Mouse (Mus musculus) lung, embryonic 16.5 days (tissue): ENCODE measurements around the gene Heyl. TPM values are rescaled to one million over a fixed set of nuclear protein-coding genes. Genes with fewer than 3 reads are reported as not detected.
"Not testable (repeated sequence)": the region's sequence is repeated elsewhere in the genome, so short reads cannot be mapped to it uniquely, and the experiment has no call there.

Source experiments
- ATAC-seq: fragments of 200-750 bp; cut with Nextera tagmentation; 2 replicates; pipeline ENCODE4 v1.8.0; 2017; ENCODE audit warnings: low read depth, mild to moderate bottlenecking, moderate library complexity
- H3K27ac ChIP-seq: fragments of 300-500 bp; sonication (generic); 2 replicates; pipeline ENCODE4 v1.5.1; 2014; ENCODE audit warnings: mild to moderate bottlenecking, control low read depth, low read length
- H3K27me3 ChIP-seq: fragments of 300-500 bp; sonication (generic); 2 replicates; pipeline ENCODE4 v1.6.1; 2014; ENCODE audit warnings: low read depth, low read length, mixed read lengths; ENCODE audit not compliant: control insufficient read depth, insufficient read depth
- H3K36me3 ChIP-seq: fragments of 300-500 bp; sonication (generic); 2 replicates; pipeline ENCODE4 v1.6.1; 2014; ENCODE audit warnings: low read length; ENCODE audit not compliant: control insufficient read depth, insufficient read depth
- H3K4me1 ChIP-seq: fragments of 300-500 bp; sonication (generic); replicated peaks from 2 replicates; pipeline ENCODE4 v1.6.1; 2014; ENCODE audit warnings: low read length, mixed read lengths; ENCODE audit not compliant: control insufficient read depth, insufficient read depth
- H3K4me2 ChIP-seq: fragments of 300-500 bp; sonication (generic); 2 replicates; pipeline ENCODE4 v1.6.1; 2014; ENCODE audit warnings: low read depth, low read length, control low read depth
- H3K4me3 ChIP-seq: fragments of 300-500 bp; sonication (generic); 2 replicates; pipeline ENCODE4 v1.5.1; 2014; ENCODE audit warnings: mild to moderate bottlenecking, low read length, control low read depth
- H3K9ac ChIP-seq: fragments of 300-500 bp; sonication (generic); 2 replicates; pipeline ENCODE4 v1.6.1; 2014; ENCODE audit warnings: low read length, control low read depth
- H3K9me3 ChIP-seq: fragments of 300-500 bp; sonication (generic); 2 replicates; pipeline ENCODE4 v1.6.1; 2016; ENCODE audit warnings: low read length; ENCODE audit not compliant: control insufficient read depth
- WGBS: fragments of 180-500 bp; shearing (Covaris S2); extraction: QIAGEN DNeasy Blood & Tissue Kit; methylation state at CpG from one replicate; pipeline ENCODE4 v1.1.7; 2014; 5-methylcytosine and 5-hydroxymethylcytosine counted together
- polyA plus RNA-seq: library from polyadenylated mRNA; unstranded; fragments of >200 nt; fragmentation: Nextera tagmentation; extraction: Ambion mirVana; gene quantifications from 2 replicates; pipeline ENCODE4 v1.2.1, GENCODE M21; 2015

The Heyl gene
- polyA plus RNA-seq, 1 experiment from 2014 or later, result 31.8 TPM

- Histone ChIP-seq H3K4me2 (no peak within 1 kb of the TSS), H3K4me3 (no peak within 1 kb of the TSS), H3K4me1 (no peaks in the 10 kb centered on the region), H3K9me3 (no peaks in the 10 kb centered on the region), H3K36me3 (no peaks in the 10 kb centered on the region), H3K9ac (no peak within 1 kb of the TSS), H3K27ac (no peak within 1 kb of the TSS), H3K27me3 (no peaks in the 10 kb centered on the region)
- ATAC-seq, result no peak
- 60% methylated on average over 5 of the region's 5 CpGs for WGBS
These were observed 28.5 kb downstream of the Heyl start, which contains the start of gene Pabpc4 for GRCm38 (mm10) chr4:123261721-123262401. TSS of gene Pabpc4 (plus strand) at chr4:123262351.

DNA sequence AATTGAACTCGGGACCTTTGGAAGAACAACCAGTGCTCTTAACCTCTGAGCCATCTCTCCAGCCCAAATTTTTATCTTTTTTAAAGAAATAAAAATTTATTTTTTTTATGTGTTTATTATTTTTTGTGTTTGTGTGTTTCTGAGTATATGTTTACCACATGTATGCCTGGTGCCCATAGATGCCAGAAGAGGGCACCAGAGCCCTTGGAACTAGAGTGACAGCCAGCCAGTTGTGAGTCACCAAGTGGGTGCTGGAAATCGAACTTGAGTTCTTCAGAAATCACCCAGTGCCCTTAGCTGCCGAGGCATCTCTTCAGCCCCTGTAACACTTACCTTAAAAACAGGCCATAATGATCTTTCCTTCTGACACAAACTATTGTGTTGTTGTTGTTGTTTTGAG, 37.7 kb downstream of the Heyl start:
- no peak overlapping the region for H3K27ac ChIP-seq
- H3K4me1 ChIP-seq, result no peaks in the 10 kb centered on the region
- no peak overlapping the region for H3K4me2 ChIP-seq
- H3K27me3 ChIP-seq, result no peaks in the 10 kb centered on the region
- ATAC-seq, result no peak
- H3K36me3 ChIP-seq, result no peaks in the 10 kb centered on the region
- WGBS, result 84% methylated on average over 3 of the region's 3 CpGs
- no peak overlapping the region for H3K9ac ChIP-seq
- H3K9me3 ChIP-seq, result no peaks in the 10 kb centered on the region
- H3K4me3 ChIP-seq, result no peak overlapping the region

- H3K9ac ChIP-seq, result no peak overlapping the region
- no peaks in the 10 kb centered on the region for H3K36me3 ChIP-seq
- H3K27me3 ChIP-seq, result no peaks in the 10 kb centered on the region
- H3K27ac ChIP-seq, result no peak overlapping the region
- WGBS, result 66% methylated on average over 3 of the region's 3 CpGs
- no peak for ATAC-seq
- no peak overlapping the region for H3K4me2 ChIP-seq
- peaks cover 13% of the 10 kb centered on the region for H3K4me1 ChIP-seq
- H3K4me3 ChIP-seq, result no peak overlapping the region
- no peaks in the 10 kb centered on the region for H3K9me3 ChIP-seq
These were observed 46.8 kb downstream of the Heyl start for GRCm38 (mm10) chr4:123280117-123280516.

DNA sequence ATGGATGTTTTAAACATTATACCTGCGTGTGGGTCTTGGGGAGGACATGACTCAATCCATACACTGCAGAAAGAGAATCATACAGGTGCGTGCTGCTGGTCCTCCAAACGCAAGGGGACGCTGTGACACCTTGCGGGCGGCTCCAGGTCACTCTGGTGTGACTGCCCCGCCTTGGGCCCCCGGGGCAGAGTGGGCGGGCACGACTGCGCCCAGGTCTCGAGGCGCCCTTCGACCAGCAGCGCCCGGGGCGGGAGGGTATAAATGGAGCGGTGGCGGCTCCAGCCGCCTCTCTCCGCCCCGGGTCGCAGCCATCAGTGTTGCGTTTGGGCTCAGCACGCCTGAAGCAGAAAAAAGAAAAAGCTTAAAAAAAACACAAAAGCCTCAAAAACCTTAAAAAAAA, 49.1 kb downstream of the Heyl start:
- Histone ChIP-seq H3K27me3 (no peaks in the 10 kb centered on the region), H3K9me3 (no peaks in the 10 kb centered on the region), H3K4me3 (peak overlapping the region; percentile 50), H3K27ac (peak overlapping the region; percentile 46; the same call in 1 of the 2 replicates), H3K9ac (peak overlapping the region; percentile 53), H3K4me1 (peaks cover 19% of the 10 kb centered on the region), H3K4me2 (peak overlapping the region; percentile 75), H3K36me3 (peaks cover 5% of the 10 kb centered on the region)
- WGBS, result under 1% methylated on average over 25 of the region's 25 CpGs
- peak; percentile 97 for ATAC-seq

GRCm38 (mm10) chr4:123282915-123283674, 49.7 kb downstream of the Heyl start:
- under 1% methylated on average over 43 of the region's 55 CpGs for WGBS
- H3K36me3 ChIP-seq, H3K27me3 ChIP-seq, H3K9me3 ChIP-seq, H3K27ac ChIP-seq: not testable (repeated sequence)
- Histone ChIP-seq H3K9ac (peak overlapping the region; percentile 53), H3K4me2 (peak overlapping the region; percentile 75), H3K4me3 (peak overlapping the region; percentile 50), H3K4me1 (peaks cover 19% of the 10 kb centered on the region)
- peak; percentile 68 for ATAC-seq

GRCm38 (mm10) chr4:123283675-123284064, 50.3 kb downstream of the Heyl start:
- not testable (repeated sequence) for H3K27ac ChIP-seq, H3K9me3 ChIP-seq, H3K27me3 ChIP-seq
- peak overlapping the region; percentile 50 for H3K4me3 ChIP-seq
- WGBS, result under 1% methylated on average over 10 of the region's 15 CpGs
- ATAC-seq, result peak; percentile 18; the same call in 1 of the 2 replicates
- H3K4me1 ChIP-seq, result peaks cover 19% of the 10 kb centered on the region
- H3K9ac ChIP-seq, result peak overlapping the region; percentile 53
- H3K36me3 ChIP-seq, result peaks cover 13% of the 10 kb centered on the region
- peak overlapping the region; percentile 75 for H3K4me2 ChIP-seq

- no peaks in the 10 kb centered on the region for H3K27me3 ChIP-seq
- 64% methylated on average over 6 of the region's 6 CpGs for WGBS
- peaks cover 19% of the 10 kb centered on the region for H3K4me1 ChIP-seq
- H3K9ac ChIP-seq, result peak overlapping the region; percentile 53
- H3K9me3 ChIP-seq, result no peaks in the 10 kb centered on the region
- peak overlapping the region; percentile 50 for H3K4me3 ChIP-seq
- no peak for ATAC-seq
- peak overlapping the region; percentile 75 for H3K4me2 ChIP-seq
- no peak overlapping the region for H3K27ac ChIP-seq
- peaks cover 19% of the 10 kb centered on the region for H3K36me3 ChIP-seq
These were observed 51.6 kb downstream of the Heyl start for GRCm38 (mm10) chr4:123284731-123285624.

DNA sequence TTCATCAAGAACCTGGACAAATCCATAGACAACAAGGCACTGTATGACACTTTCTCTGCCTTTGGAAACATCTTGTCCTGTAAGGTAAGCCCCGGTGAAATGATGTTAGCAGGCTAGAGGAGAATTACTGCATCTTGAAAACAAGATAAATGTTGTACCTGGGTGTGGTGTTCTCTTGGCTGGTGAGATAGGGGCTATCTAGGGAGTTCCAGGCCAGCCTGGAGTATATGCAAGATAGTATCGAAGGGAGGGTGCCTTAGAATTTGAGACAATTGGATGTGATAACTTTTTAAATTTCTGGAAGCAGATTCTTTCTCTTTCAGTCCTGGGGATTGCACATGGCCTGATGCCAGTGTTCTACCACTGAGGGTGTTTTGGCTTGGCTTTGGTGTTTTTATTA, 53.4 kb downstream of the Heyl start:
- no peaks in the 10 kb centered on the region for H3K9me3 ChIP-seq
- H3K27ac ChIP-seq, result no peak overlapping the region
- no peak overlapping the region for H3K4me3 ChIP-seq
- peaks cover 26% of the 10 kb centered on the region for H3K36me3 ChIP-seq
- no peak for ATAC-seq
- peaks cover 19% of the 10 kb centered on the region for H3K4me1 ChIP-seq
- H3K27me3 ChIP-seq, result no peaks in the 10 kb centered on the region
- H3K4me2 ChIP-seq, result no peak overlapping the region
- WGBS, result 88% methylated on average over 2 of the region's 2 CpGs
- no peak overlapping the region for H3K9ac ChIP-seq

DNA sequence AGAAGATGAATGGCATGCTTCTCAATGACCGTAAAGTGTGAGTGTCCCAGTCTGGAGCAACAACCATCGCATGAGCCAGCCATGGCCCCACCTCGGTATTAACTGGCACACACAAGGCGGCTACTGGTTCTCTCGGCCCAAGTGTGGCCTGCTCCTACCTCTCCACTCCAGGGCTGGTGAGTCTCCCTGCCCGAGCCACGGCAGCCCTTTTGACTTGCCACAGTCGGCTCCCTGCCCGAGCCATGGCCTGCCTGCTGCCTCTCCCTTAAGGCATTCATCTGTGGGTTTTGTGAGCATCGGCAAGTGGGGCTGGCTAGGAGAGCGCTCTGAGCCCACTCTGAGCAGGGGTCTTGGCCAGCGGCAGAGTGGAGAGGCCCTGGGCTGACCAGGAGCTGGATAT, 55.7 kb downstream of the Heyl start:
- Histone ChIP-seq H3K4me3 (no peak overlapping the region), H3K36me3 (peaks cover 37% of the 10 kb centered on the region), H3K9me3 (no peaks in the 10 kb centered on the region), H3K9ac (no peak overlapping the region), H3K4me1 (peaks cover 17% of the 10 kb centered on the region), H3K4me2 (no peak overlapping the region), H3K27me3 (no peaks in the 10 kb centered on the region), H3K27ac (no peak overlapping the region)
- 89% methylated on average over 12 of the region's 12 CpGs for WGBS
- no peak for ATAC-seq
